Mouse (Mus musculus): ENCODE results near the gene Prss12.

Gene Prss12

GRCm38 (mm10) chr3:123543585-123544304 is 97.0 kb downstream of the Prss12 start:
- no peak for DNase-seq

DNA sequence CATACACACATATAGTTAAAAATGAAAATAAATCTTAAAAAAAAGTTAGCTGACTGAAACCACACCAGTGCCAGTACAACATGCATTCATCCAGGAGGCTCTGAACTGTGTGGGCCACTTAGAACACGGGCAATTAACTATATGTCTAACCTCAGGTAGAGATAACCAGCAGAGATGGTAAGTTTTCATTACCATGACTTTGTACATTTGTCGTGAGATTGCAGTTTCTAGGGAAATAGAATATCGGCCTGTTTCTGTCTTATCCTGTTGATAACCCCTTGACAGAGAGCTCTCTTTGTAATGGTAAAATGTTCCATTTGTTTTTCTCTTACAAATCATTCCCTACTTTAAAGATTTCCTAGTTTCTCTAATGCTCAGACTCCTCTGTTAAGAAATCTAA is 103.8 kb downstream of the Prss12 start:
- DNase-seq = no peak

GRCm38 (mm10) chr3:123553872-123554271 is 107.2 kb downstream of the Prss12 start:
- DNase-seq = no peak

DNA sequence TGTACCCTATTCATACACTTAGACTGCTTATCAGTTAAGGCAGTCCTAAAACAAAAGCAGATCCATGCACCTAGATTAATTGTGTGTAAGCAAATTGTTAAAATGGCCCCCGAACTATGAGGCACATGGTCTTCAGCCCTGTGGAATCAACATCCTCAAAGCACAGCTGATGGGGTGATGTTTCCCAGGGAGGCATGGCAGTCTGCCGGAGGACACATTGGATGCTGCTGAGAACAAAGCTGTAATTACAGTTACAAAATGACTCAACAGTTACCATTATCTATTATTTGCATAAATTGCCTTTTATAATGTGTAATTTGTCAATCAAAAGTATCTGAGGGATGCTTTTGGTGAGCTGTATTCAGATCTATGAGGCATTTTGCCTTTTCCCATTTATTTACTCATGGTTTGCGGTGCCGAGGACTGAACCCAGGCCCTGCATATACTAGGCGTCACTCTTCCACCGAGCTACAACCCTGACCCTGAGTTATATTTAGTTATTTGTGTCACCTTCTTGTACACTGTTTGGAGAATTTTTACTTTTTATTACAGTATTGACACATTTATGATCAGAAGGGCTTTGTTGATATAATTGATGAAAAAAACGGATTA is 108.6 kb downstream of the Prss12 start:
- no peak for DNase-seq

Data from cerebellum, adult 8-10 months (tissue).